Mouse (Mus musculus) lung, embryonic 14.5 days (tissue): ENCODE measurements around the gene Dctpp1. TPM values are rescaled to one million over a fixed set of nuclear protein-coding genes. Genes with fewer than 3 reads are reported as not detected.
A peak's percentile ranks its signal among the peaks of the same experiment; 100 is the strongest.

Source experiments
- ATAC-seq: fragments of 200-750 bp; cut with Nextera tagmentation; 2 replicates; pipeline ENCODE4 v1.8.0; 2017; ENCODE audit warnings: mild to moderate bottlenecking, moderate TSS enrichment, moderate library complexity; ENCODE audit not compliant: insufficient read depth
- DNase-seq: peaks from one replicate; pipeline ENCODE4 v3.0.0-alpha.2; 2015
- H3K27ac ChIP-seq: fragments of 300-500 bp; sonication (generic); 2 replicates; pipeline ENCODE4 v1.5.1; 2014; ENCODE audit warnings: low read depth, mild to moderate bottlenecking, moderate library complexity
- H3K27me3 ChIP-seq: fragments of 300-500 bp; sonication (generic); 2 replicates; pipeline ENCODE4 v1.6.1; 2014; ENCODE audit warnings: low read length, control low read depth; ENCODE audit not compliant: insufficient read depth
- H3K36me3 ChIP-seq: fragments of 300-500 bp; sonication (generic); 2 replicates; pipeline ENCODE4 v1.6.1; 2014; ENCODE audit warnings: control low read depth; ENCODE audit not compliant: insufficient read depth
- H3K4me1 ChIP-seq: fragments of 300-500 bp; sonication (generic); 2 replicates; pipeline ENCODE4 v1.6.1; 2014; ENCODE audit warnings: antibody characterized with exemption, control low read depth; ENCODE audit not compliant: insufficient read depth
- H3K4me2 ChIP-seq: fragments of 300-500 bp; sonication (generic); 2 replicates; pipeline ENCODE4 v1.6.1; 2014; ENCODE audit warnings: mild to moderate bottlenecking
- H3K4me3 ChIP-seq: fragments of 300-500 bp; sonication (generic); 2 replicates; pipeline ENCODE4 v1.5.1; 2014; ENCODE audit warnings: low read depth, low read length
- H3K9ac ChIP-seq: fragments of 300-500 bp; sonication (generic); 2 replicates; pipeline ENCODE4 v1.6.1; 2014
- H3K9me3 ChIP-seq: fragments of 300-500 bp; sonication (generic); 2 replicates; pipeline ENCODE4 v1.6.1; 2016; ENCODE audit warnings: low read depth, low read length, control low read depth
- CTCF ChIP-seq: IDR thresholded peaks from 2 replicates; pipeline ENCODE4 v1.5.1; 2016; ENCODE audit warnings: antibody characterized with exemption, low read depth
- WGBS: fragments of 180-500 bp; shearing (Covaris S2); extraction: QIAGEN DNeasy Blood & Tissue Kit; methylation state at CpG from one replicate; pipeline ENCODE4 v1.1.7; 2014; 5-methylcytosine and 5-hydroxymethylcytosine counted together
- polyA plus RNA-seq: library from polyadenylated mRNA; unstranded; fragments of >200 nt; fragmentation: Nextera tagmentation; extraction: Ambion mirVana; gene quantifications from 2 replicates; pipeline ENCODE4 v1.2.1, GENCODE M21; 2014

The Dctpp1 gene
- polyA plus RNA-seq, 1 experiment from 2014 or later = 226 TPM

- Histone ChIP-seq H3K9me3 (no peaks in the 10 kb centered on the region), H3K9ac (peak overlapping the region; percentile 80), H3K4me3 (peak overlapping the region; percentile 97), H3K27me3 (no peaks in the 10 kb centered on the region), H3K27ac (0 out of 2 replicates have a peak overlapping the region, but pooled peaks have one; percentile 96), H3K4me1 (no peaks in the 10 kb centered on the region), H3K4me2 (peak overlapping the region; percentile 70), H3K36me3 (peaks cover 35% of the 10 kb centered on the region)
- ATAC-seq (no peak), DNase-seq (no peak)
- 52% methylated on average over 3 of the region's 3 CpGs for WGBS
- no peak for TF ChIP-seq CTCF
These were observed 29.1 kb downstream of the Dctpp1 start for GRCm38 (mm10) chr7:127231376-127231775.

GRCm38 (mm10) chr7:127228615-127229303, 31.8 kb downstream of the Dctpp1 start:
- DNase-seq (peak; percentile 90), ATAC-seq (no peak)
- WGBS = 65% methylated on average over 4 of the region's 4 CpGs
- peak; percentile 84 for TF ChIP-seq CTCF
- H3K27me3 ChIP-seq = no peaks in the 10 kb centered on the region
- no peak overlapping the region for H3K4me2 ChIP-seq
- no peaks in the 10 kb centered on the region for H3K4me1 ChIP-seq
- no peak overlapping the region for H3K4me3 ChIP-seq
- no peaks in the 10 kb centered on the region for H3K9me3 ChIP-seq
- H3K9ac ChIP-seq = no peak overlapping the region
- H3K36me3 ChIP-seq = peaks cover 21% of the 10 kb centered on the region
- no peak overlapping the region for H3K27ac ChIP-seq

GRCm38 (mm10) chr7:127225147-127225995, 35.1 kb downstream of the Dctpp1 start:
- Histone ChIP-seq H3K27ac (no peak overlapping the region), H3K9me3 (0 out of 2 replicates have a peak, but pooled peaks cover 3% of the 10 kb centered on the region), H3K9ac (no peak overlapping the region), H3K4me3 (no peak overlapping the region), H3K4me1 (no peaks in the 10 kb centered on the region), H3K27me3 (no peaks in the 10 kb centered on the region), H3K36me3 (peaks cover 12% of the 10 kb centered on the region), H3K4me2 (no peak overlapping the region)
- no peak for DNase-seq
- 79% methylated on average over 11 of the region's 11 CpGs for WGBS
- ATAC-seq = no peak
- no peak for TF ChIP-seq CTCF

GRCm38 (mm10) chr7:127224616-127225015, 35.9 kb downstream of the Dctpp1 start:
- Histone ChIP-seq H3K27me3 (no peaks in the 10 kb centered on the region), H3K9ac (no peak overlapping the region), H3K36me3 (peaks cover 6% of the 10 kb centered on the region; the same call in 1 of the 2 replicates), H3K9me3 (0 out of 2 replicates have a peak, but pooled peaks cover 3% of the 10 kb centered on the region), H3K27ac (no peak overlapping the region), H3K4me2 (no peak overlapping the region), H3K4me1 (no peaks in the 10 kb centered on the region), H3K4me3 (no peak overlapping the region)
- TF ChIP-seq CTCF = no peak
- WGBS = 90% methylated on average over 6 of the region's 6 CpGs
- DNase-seq (no peak), ATAC-seq (no peak)

- H3K4me2 ChIP-seq = no peak overlapping the region
- WGBS = 76% methylated on average over 6 of the region's 6 CpGs
- TF ChIP-seq CTCF = no peak
- H3K4me3 ChIP-seq = no peak overlapping the region
- DNase-seq (no peak), ATAC-seq (no peak)
- no peak overlapping the region for H3K27ac ChIP-seq
- no peaks in the 10 kb centered on the region for H3K36me3 ChIP-seq
- no peaks in the 10 kb centered on the region for H3K4me1 ChIP-seq
- no peak overlapping the region for H3K9ac ChIP-seq
- no peaks in the 10 kb centered on the region for H3K27me3 ChIP-seq
- H3K9me3 ChIP-seq = 0 out of 2 replicates have a peak, but pooled peaks cover 3% of the 10 kb centered on the region
These were observed 36.7 kb downstream of the Dctpp1 start for GRCm38 (mm10) chr7:127223515-127224478.

GRCm38 (mm10) chr7:127223106-127223505, 37.4 kb downstream of the Dctpp1 start:
- 95% methylated on average over 3 of the region's 3 CpGs for WGBS
- no peak overlapping the region for H3K4me2 ChIP-seq
- ATAC-seq (no peak), DNase-seq (no peak)
- H3K4me3 ChIP-seq = no peak overlapping the region
- H3K36me3 ChIP-seq = no peaks in the 10 kb centered on the region
- 0 out of 2 replicates have a peak, but pooled peaks cover 3% of the 10 kb centered on the region for H3K9me3 ChIP-seq
- TF ChIP-seq CTCF = no peak
- no peak overlapping the region for H3K27ac ChIP-seq
- no peaks in the 10 kb centered on the region for H3K4me1 ChIP-seq
- H3K27me3 ChIP-seq = no peaks in the 10 kb centered on the region
- H3K9ac ChIP-seq = no peak overlapping the region
